Mouse (Mus musculus) heart, embryonic 15.5 days (tissue): ENCODE measurements around the gene Crtc1. TPM values are rescaled to one million over a fixed set of nuclear protein-coding genes. Genes with fewer than 3 reads are reported as not detected.

Experiments used
- ATAC-seq: fragments of 200-750 bp; cut with Nextera tagmentation; replicated peaks from 2 replicates; pipeline ENCODE4 v1.8.0; 2017; ENCODE audit warnings: low read depth, moderate TSS enrichment; ENCODE audit not compliant: insufficient number of reproducible peaks, insufficient read depth, low FRiP score
- H3K27ac ChIP-seq: fragments of 300-500 bp; sonication (generic); 2 replicates; pipeline ENCODE4 v1.5.1; 2015; ENCODE audit warnings: mild to moderate bottlenecking, inconsistent platforms
- H3K27me3 ChIP-seq: fragments of 300-500 bp; sonication (generic); 2 replicates; pipeline ENCODE4 v1.6.1; 2015; ENCODE audit warnings: inconsistent platforms
- H3K36me3 ChIP-seq: fragments of 300-500 bp; sonication (generic); 2 replicates; pipeline ENCODE4 v1.6.1; 2015; ENCODE audit warnings: mild to moderate bottlenecking, inconsistent platforms
- H3K4me1 ChIP-seq: fragments of 300-500 bp; sonication (generic); replicated peaks from 2 replicates; pipeline ENCODE4 v1.6.1; 2015; ENCODE audit warnings: inconsistent platforms
- H3K4me2 ChIP-seq: fragments of 300-500 bp; sonication (generic); 2 replicates; pipeline ENCODE4 v1.6.1; 2015; ENCODE audit warnings: inconsistent platforms, mild to moderate bottlenecking, moderate library complexity
- H3K4me3 ChIP-seq: fragments of 300-500 bp; sonication (generic); 2 replicates; pipeline ENCODE4 v1.5.1; 2015; ENCODE audit warnings: mild to moderate bottlenecking, inconsistent platforms
- H3K9ac ChIP-seq: fragments of 300-500 bp; sonication (generic); 2 replicates; pipeline ENCODE4 v1.6.1; 2015; ENCODE audit warnings: mild to moderate bottlenecking, inconsistent platforms
- H3K9me3 ChIP-seq: fragments of 300-500 bp; sonication (generic); replicated peaks from 2 replicates; pipeline ENCODE4 v1.6.1; 2016; ENCODE audit warnings: inconsistent platforms
- WGBS: fragments of 180-500 bp; shearing (Covaris S2); methylation state at CpG from one replicate; pipeline ENCODE4 v1.1.7; 2015; ENCODE audit warnings: mixed read lengths; 5-methylcytosine and 5-hydroxymethylcytosine counted together
- polyA plus RNA-seq: library from polyadenylated mRNA; unstranded; fragments of >200 nt; fragmentation: Nextera tagmentation; extraction: Ambion mirVana; gene quantifications from 2 replicates; pipeline ENCODE4 v1.2.1, GENCODE M21; 2015

The Crtc1 gene
- polyA plus RNA-seq, 1 experiment from 2014 or later, result 8.7 TPM

DNA sequence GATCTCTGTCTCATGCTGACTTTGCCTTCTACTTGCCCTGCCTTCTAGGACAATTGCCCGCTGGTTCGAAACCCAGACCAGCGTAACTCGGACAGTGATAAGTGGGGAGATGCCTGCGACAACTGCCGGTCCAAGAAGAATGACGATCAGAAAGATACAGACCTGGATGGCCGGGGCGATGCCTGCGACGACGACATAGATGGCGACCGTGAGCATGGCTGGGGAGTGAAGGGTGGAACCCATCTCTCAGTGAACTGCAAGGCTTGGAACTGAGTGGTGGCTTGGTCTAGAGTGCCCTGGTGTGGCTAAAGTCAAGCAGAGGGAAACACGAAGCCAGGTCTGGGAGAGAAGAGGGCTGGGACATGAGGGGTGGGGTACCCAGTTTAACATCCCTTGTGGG is 62.3 kb downstream of the Crtc1 start:
- H3K27me3 ChIP-seq, result peaks cover 85% of the 10 kb centered on the region
- no peaks in the 10 kb centered on the region for H3K9me3 ChIP-seq
- H3K4me2 ChIP-seq, result no peak overlapping the region
- H3K4me1 ChIP-seq, result peaks cover 42% of the 10 kb centered on the region
- H3K36me3 ChIP-seq, result no peaks in the 10 kb centered on the region
- no peak overlapping the region for H3K9ac ChIP-seq
- no peak for ATAC-seq
- 16% methylated on average over 15 of the region's 15 CpGs for WGBS
- no peak overlapping the region; the same call in 1 of the 2 replicates for H3K4me3 ChIP-seq
- no peak overlapping the region for H3K27ac ChIP-seq

- Histone ChIP-seq H3K4me2 (peak overlapping the region; percentile 25), H3K9me3 (no peaks in the 10 kb centered on the region), H3K4me1 (peaks cover 45% of the 10 kb centered on the region), H3K27ac (no peak overlapping the region), H3K4me3 (peak overlapping the region; percentile 22), H3K9ac (no peak overlapping the region), H3K27me3 (peaks cover 85% of the 10 kb centered on the region), H3K36me3 (no peaks in the 10 kb centered on the region)
- 7% methylated on average over 37 of the region's 37 CpGs for WGBS
- ATAC-seq, result no peak
These were observed 63.1 kb downstream of the Crtc1 start for GRCm38 (mm10) chr8:70376275-70376741.

DNA sequence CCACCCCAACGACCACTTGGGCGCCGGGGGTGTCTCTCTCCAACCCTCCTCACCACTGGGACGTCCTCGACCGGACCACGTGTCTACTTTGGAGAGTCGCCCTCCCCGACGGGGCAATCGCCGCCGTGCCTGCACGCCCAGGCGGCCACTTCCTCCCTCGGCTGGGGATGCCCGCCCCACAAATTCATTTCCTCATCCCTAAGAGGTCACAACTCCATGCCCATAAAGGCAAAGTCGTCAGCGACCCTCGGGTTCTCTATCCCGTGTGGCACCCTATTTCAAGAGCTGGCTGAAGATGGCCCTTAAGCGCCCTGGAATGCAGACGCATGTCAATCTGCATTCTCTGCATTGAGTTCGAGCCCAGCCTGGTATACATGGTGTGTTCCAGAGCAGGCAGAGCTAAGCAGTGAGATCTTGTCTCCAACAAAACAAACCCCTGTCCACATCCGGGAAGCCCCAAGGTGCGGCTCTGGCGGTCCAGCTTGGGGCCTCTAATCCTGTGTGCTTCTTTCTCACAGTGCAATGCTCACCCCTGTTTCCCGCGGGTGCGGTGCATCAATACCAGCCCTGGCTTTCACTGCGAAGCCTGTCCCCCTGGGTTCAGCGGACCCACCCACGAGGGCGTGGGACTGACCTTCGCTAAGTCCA is 64.0 kb downstream of the Crtc1 start:
- Histone ChIP-seq H3K4me1 (peaks cover 45% of the 10 kb centered on the region), H3K4me2 (peak overlapping the region; percentile 63), H3K27me3 (peaks cover 84% of the 10 kb centered on the region), H3K4me3 (peak overlapping the region; percentile 44), H3K9ac (no peak overlapping the region), H3K27ac (no peak overlapping the region), H3K9me3 (no peaks in the 10 kb centered on the region), H3K36me3 (no peaks in the 10 kb centered on the region)
- ATAC-seq, result no peak
- 5% methylated on average over 35 of the region's 35 CpGs for WGBS

- peak overlapping the region; percentile 44 for H3K4me3 ChIP-seq
- H3K4me2 ChIP-seq, result peak overlapping the region; percentile 63
- peak; percentile 70 for ATAC-seq
- H3K36me3 ChIP-seq, result no peaks in the 10 kb centered on the region
- 1% methylated on average over 53 of the region's 53 CpGs for WGBS
- H3K9me3 ChIP-seq, result no peaks in the 10 kb centered on the region
- H3K9ac ChIP-seq, result no peak overlapping the region
- H3K27me3 ChIP-seq, result peaks cover 79% of the 10 kb centered on the region
- H3K4me1 ChIP-seq, result peaks cover 45% of the 10 kb centered on the region
- H3K27ac ChIP-seq, result no peak overlapping the region
These were observed 65.0 kb downstream of the Crtc1 start for GRCm38 (mm10) chr8:70374318-70374927.

- H3K4me2 ChIP-seq, result peak within 1 kb of the TSS; percentile 63
- ATAC-seq, result no peak
- H3K36me3 ChIP-seq, result no peaks in the 10 kb centered on the region
- H3K27ac ChIP-seq, result 0 out of 2 replicates have a peak within 1 kb of the TSS, but pooled peaks have one; percentile 16
- peak within 1 kb of the TSS; percentile 44 for H3K4me3 ChIP-seq
- WGBS, result 5% methylated on average over 47 of the region's 47 CpGs
- no peaks in the 10 kb centered on the region for H3K9me3 ChIP-seq
- H3K27me3 ChIP-seq, result peaks cover 73% of the 10 kb centered on the region
- peaks cover 47% of the 10 kb centered on the region for H3K4me1 ChIP-seq
- H3K9ac ChIP-seq, result no peak within 1 kb of the TSS
These were observed 65.7 kb downstream of the Crtc1 start, which contains the start of gene Comp for GRCm38 (mm10) chr8:70373397-70374317. Comp (plus strand) TSS chr8:70373558.

- no peaks in the 10 kb centered on the region for H3K9me3 ChIP-seq
- ATAC-seq, result no peak
- peaks cover 56% of the 10 kb centered on the region for H3K27me3 ChIP-seq
- H3K36me3 ChIP-seq, result no peaks in the 10 kb centered on the region
- H3K4me3 ChIP-seq, result no peak overlapping the region
- H3K9ac ChIP-seq, result no peak overlapping the region
- 29% methylated on average over 6 of the region's 6 CpGs for WGBS
- peak overlapping the region; percentile 55 for H3K27ac ChIP-seq
- peaks cover 47% of the 10 kb centered on the region for H3K4me1 ChIP-seq
- no peak overlapping the region for H3K4me2 ChIP-seq
These were observed 67.4 kb downstream of the Crtc1 start for GRCm38 (mm10) chr8:70371951-70372350.

GRCm38 (mm10) chr8:70370476-70370875 is 68.9 kb downstream of the Crtc1 start:
- peaks cover 35% of the 10 kb centered on the region for H3K4me1 ChIP-seq
- no peak overlapping the region for H3K9ac ChIP-seq
- 71% methylated on average over 7 of the region's 7 CpGs for WGBS
- H3K9me3 ChIP-seq, result no peaks in the 10 kb centered on the region
- no peak overlapping the region for H3K27ac ChIP-seq
- no peak overlapping the region for H3K4me3 ChIP-seq
- no peak overlapping the region for H3K4me2 ChIP-seq
- no peak for ATAC-seq
- peaks cover 45% of the 10 kb centered on the region for H3K27me3 ChIP-seq
- no peaks in the 10 kb centered on the region for H3K36me3 ChIP-seq

GRCm38 (mm10) chr8:70366588-70366987 is 72.8 kb downstream of the Crtc1 start:
- H3K27ac ChIP-seq, result no peak overlapping the region
- no peaks in the 10 kb centered on the region for H3K9me3 ChIP-seq
- H3K4me3 ChIP-seq, result no peak overlapping the region
- no peak overlapping the region for H3K4me2 ChIP-seq
- WGBS, result 61% methylated on average over 5 of the region's 5 CpGs
- H3K27me3 ChIP-seq, result peaks cover 6% of the 10 kb centered on the region
- no peak for ATAC-seq
- no peak overlapping the region for H3K9ac ChIP-seq
- H3K4me1 ChIP-seq, result peaks cover 5% of the 10 kb centered on the region
- H3K36me3 ChIP-seq, result no peaks in the 10 kb centered on the region

DNA sequence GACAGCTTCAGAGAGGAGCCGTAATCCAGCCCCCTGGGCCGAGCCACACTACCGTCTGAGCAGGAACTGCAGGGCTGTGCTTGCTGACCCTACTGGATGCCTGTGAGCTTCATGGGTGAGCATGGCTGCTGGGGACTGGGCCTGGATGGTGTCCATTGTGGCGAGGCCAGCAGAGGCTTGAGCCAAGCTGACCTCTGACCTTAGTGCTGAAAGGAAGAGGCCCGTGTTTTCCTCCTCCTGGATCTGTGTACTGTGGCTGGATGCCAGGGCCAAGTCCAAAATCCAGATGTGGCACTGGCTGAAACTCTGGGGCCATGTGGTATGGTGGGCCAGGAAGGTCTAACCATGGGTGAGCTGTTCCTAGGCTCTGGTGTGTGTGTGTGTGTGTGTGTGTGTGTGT is 75.3 kb downstream of the Crtc1 start:
- no peak overlapping the region for H3K4me3 ChIP-seq
- 39% methylated on average over 5 of the region's 5 CpGs for WGBS
- H3K27me3 ChIP-seq, result peaks cover 3% of the 10 kb centered on the region; the same call in 1 of the 2 replicates
- H3K9me3 ChIP-seq, result no peaks in the 10 kb centered on the region
- no peak for ATAC-seq
- H3K4me1 ChIP-seq, result peaks cover 14% of the 10 kb centered on the region
- H3K4me2 ChIP-seq, result no peak overlapping the region
- no peak overlapping the region; the same call in 1 of the 2 replicates for H3K27ac ChIP-seq
- no peaks in the 10 kb centered on the region for H3K36me3 ChIP-seq
- no peak overlapping the region for H3K9ac ChIP-seq

DNA sequence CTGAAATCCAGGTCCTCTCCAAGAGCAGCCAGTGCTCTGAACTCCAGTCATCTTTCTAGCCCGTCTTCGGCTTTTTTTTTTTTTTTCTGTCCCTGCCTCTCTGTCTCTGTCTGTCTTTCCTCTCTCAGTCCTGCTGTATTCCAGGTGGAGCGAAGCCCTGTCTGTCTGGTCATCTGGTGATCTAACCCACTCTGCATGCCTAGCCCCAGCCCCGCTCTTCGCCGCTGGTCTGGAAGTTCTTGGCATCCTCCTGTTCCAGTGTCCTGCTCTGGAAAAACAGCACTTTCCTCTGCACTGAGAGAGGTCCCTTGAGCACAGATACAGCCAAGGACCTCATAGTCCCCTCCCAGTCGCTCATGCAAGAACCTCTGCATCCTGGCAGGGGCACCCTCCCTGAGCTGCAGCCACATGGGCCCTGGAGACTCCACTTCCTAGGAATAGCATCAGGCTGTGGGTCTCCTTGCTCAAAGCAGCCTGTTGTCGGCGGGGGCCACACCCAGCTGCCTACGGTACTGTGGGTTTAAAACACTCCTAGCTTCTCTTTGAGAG is 77.8 kb downstream of the Crtc1 start:
- no peak for ATAC-seq
- 57% methylated on average over 10 of the region's 10 CpGs for WGBS
- no peak overlapping the region for H3K9ac ChIP-seq

GRCm38 (mm10) chr8:70360769-70361168 is 78.6 kb downstream of the Crtc1 start:
- Histone ChIP-seq H3K27me3 (no peaks in the 10 kb centered on the region), H3K27ac (no peak overlapping the region), H3K4me2 (no peak overlapping the region), H3K4me1 (peaks cover 13% of the 10 kb centered on the region), H3K9ac (no peak overlapping the region), H3K36me3 (no peaks in the 10 kb centered on the region), H3K4me3 (no peak overlapping the region), H3K9me3 (no peaks in the 10 kb centered on the region)
- WGBS, result 48% methylated on average over 4 of the region's 4 CpGs
- no peak for ATAC-seq

More for the DNA sequence above, 77.8 kb downstream of the Crtc1 start:
- H3K9me3 ChIP-seq, result no peaks in the 10 kb centered on the region
- no peak overlapping the region for H3K4me3 ChIP-seq
- H3K4me1 ChIP-seq, result peaks cover 13% of the 10 kb centered on the region
- no peak overlapping the region for H3K27ac ChIP-seq
- H3K4me2 ChIP-seq, result no peak overlapping the region
- H3K27me3 ChIP-seq, result peaks cover under 1% of the 10 kb centered on the region; the same call in 1 of the 2 replicates
- no peaks in the 10 kb centered on the region for H3K36me3 ChIP-seq
